Mouse (Mus musculus) embryonic facial prominence, embryonic 13.5 days (tissue): ENCODE data around the gene Slc13a1. TPM values are rescaled to one million over a fixed set of nuclear protein-coding genes. Genes with fewer than 3 reads are reported as not detected.

Experiments
- ATAC-seq: fragments of 200-750 bp; cut with Nextera tagmentation; 2 replicates; pipeline ENCODE4 v1.8.0; 2017; ENCODE audit warnings: low read depth; ENCODE audit not compliant: insufficient number of reproducible peaks, insufficient read depth, low FRiP score, low TSS enrichment
- H3K27ac ChIP-seq: fragments of 300-500 bp; sonication (generic); 2 replicates; pipeline ENCODE4 v1.5.1; 2015; ENCODE audit warnings: moderate library complexity, mild to moderate bottlenecking, inconsistent platforms
- H3K27me3 ChIP-seq: fragments of 300-500 bp; sonication (generic); 2 replicates; pipeline ENCODE4 v1.6.1; 2015; ENCODE audit warnings: mild to moderate bottlenecking, inconsistent platforms
- H3K36me3 ChIP-seq: fragments of 300-500 bp; sonication (generic); 2 replicates; pipeline ENCODE4 v1.6.1; 2015; ENCODE audit warnings: mild to moderate bottlenecking, inconsistent platforms
- H3K4me1 ChIP-seq: fragments of 300-500 bp; sonication (generic); 2 replicates; pipeline ENCODE4 v1.6.1; 2015; ENCODE audit warnings: inconsistent platforms
- H3K4me2 ChIP-seq: fragments of 300-500 bp; sonication (generic); 2 replicates; pipeline ENCODE4 v1.6.1; 2015; ENCODE audit warnings: moderate library complexity, mild to moderate bottlenecking, inconsistent platforms
- H3K4me3 ChIP-seq: fragments of 300-500 bp; sonication (generic); 2 replicates; pipeline ENCODE4 v1.5.1; 2015; ENCODE audit warnings: mild to moderate bottlenecking, inconsistent platforms
- H3K9ac ChIP-seq: fragments of 300-500 bp; sonication (generic); 2 replicates; pipeline ENCODE4 v1.6.1; 2015; ENCODE audit warnings: mild to moderate bottlenecking, inconsistent platforms
- H3K9me3 ChIP-seq: fragments of 300-500 bp; sonication (generic); 2 replicates; pipeline ENCODE4 v1.6.1; 2016; ENCODE audit warnings: inconsistent platforms
- WGBS: fragments of 180-500 bp; shearing (Covaris S2); methylation state at CpG from one replicate; pipeline ENCODE4 v1.1.7; 2015; ENCODE audit warnings: mixed read lengths; 5-methylcytosine and 5-hydroxymethylcytosine counted together
- microRNA-seq: library from miRNA; unstranded; fragments of <30 nt; microRNA quantifications from one replicate; pipeline ENCODE4, GENCODE M21; 2016
- polyA plus RNA-seq: library from polyadenylated mRNA; unstranded; fragments of >200 nt; fragmentation: Nextera tagmentation; extraction: Ambion mirVana; gene quantifications from 2 replicates; pipeline ENCODE4 v1.2.1, GENCODE M21; 2015

Slc13a1 gene
- polyA plus RNA-seq, 1 experiment from 2014 or later, result not detected

- WGBS, result 85% methylated on average over 4 of the region's 4 CpGs
- H3K9me3 ChIP-seq, result no peaks in the 10 kb centered on the region
- H3K36me3 ChIP-seq, result no peaks in the 10 kb centered on the region
- ATAC-seq, result no peak
- no peak overlapping the region for H3K27ac ChIP-seq
- no peak overlapping the region for H3K9ac ChIP-seq
- no peak overlapping the region for H3K4me2 ChIP-seq
- no peak overlapping the region for H3K4me3 ChIP-seq
- no peaks in the 10 kb centered on the region for H3K27me3 ChIP-seq
- H3K4me1 ChIP-seq, result no peaks in the 10 kb centered on the region
Observed at GRCm38 (mm10) chr6:24072804-24073203, 95.1 kb downstream of the Slc13a1 start.

GRCm38 (mm10) chr6:24059754-24060153 is 108.1 kb downstream of the Slc13a1 start:
- no peaks in the 10 kb centered on the region for H3K4me1 ChIP-seq
- H3K9ac ChIP-seq, result no peak overlapping the region
- H3K4me2 ChIP-seq, result no peak overlapping the region
- no peak overlapping the region for H3K4me3 ChIP-seq
- no peaks in the 10 kb centered on the region for H3K36me3 ChIP-seq
- no peak overlapping the region for H3K27ac ChIP-seq
- H3K9me3 ChIP-seq, result no peaks in the 10 kb centered on the region
- 68% methylated on average over 3 of the region's 3 CpGs for WGBS
- no peak for ATAC-seq
- H3K27me3 ChIP-seq, result no peaks in the 10 kb centered on the region

GRCm38 (mm10) chr6:24055086-24055485 is 112.8 kb downstream of the Slc13a1 start:
- 85% methylated on average over 4 of the region's 4 CpGs for WGBS
- H3K9ac ChIP-seq, result no peak overlapping the region
- no peak overlapping the region for H3K27ac ChIP-seq
- H3K9me3 ChIP-seq, result no peaks in the 10 kb centered on the region
- ATAC-seq, result no peak
- H3K4me3 ChIP-seq, result no peak overlapping the region
- no peaks in the 10 kb centered on the region for H3K36me3 ChIP-seq
- H3K27me3 ChIP-seq, result no peaks in the 10 kb centered on the region
- H3K4me1 ChIP-seq, result no peaks in the 10 kb centered on the region
- H3K4me2 ChIP-seq, result no peak overlapping the region

- no peak overlapping the region for H3K4me2 ChIP-seq
- WGBS, result 87% methylated on average over 9 of the region's 9 CpGs
- H3K27ac ChIP-seq, result no peak overlapping the region
- H3K9me3 ChIP-seq, result no peaks in the 10 kb centered on the region
- no peak for ATAC-seq
- no peak overlapping the region for H3K9ac ChIP-seq
- H3K4me1 ChIP-seq, result no peaks in the 10 kb centered on the region
- H3K27me3 ChIP-seq, result no peaks in the 10 kb centered on the region
- H3K36me3 ChIP-seq, result no peaks in the 10 kb centered on the region
- H3K4me3 ChIP-seq, result no peak overlapping the region
Observed at GRCm38 (mm10) chr6:24054086-24054710, 113.7 kb downstream of the Slc13a1 start.

GRCm38 (mm10) chr6:24047014-24047770 is 120.7 kb downstream of the Slc13a1 start:
- H3K27ac ChIP-seq, result no peak overlapping the region
- H3K4me2 ChIP-seq, result no peak overlapping the region
- ATAC-seq, result peak; percentile 37; the same call in 1 of the 2 replicates
- no peak overlapping the region for H3K4me3 ChIP-seq
- no peaks in the 10 kb centered on the region for H3K36me3 ChIP-seq
- no peak overlapping the region for H3K9ac ChIP-seq
- no peaks in the 10 kb centered on the region for H3K27me3 ChIP-seq
- 45% methylated on average over 7 of the region's 7 CpGs for WGBS
- H3K4me1 ChIP-seq, result no peaks in the 10 kb centered on the region
- H3K9me3 ChIP-seq, result no peaks in the 10 kb centered on the region

GRCm38 (mm10) chr6:24043496-24043895 is 124.4 kb downstream of the Slc13a1 start:
- Histone ChIP-seq H3K36me3 (no peaks in the 10 kb centered on the region), H3K4me3 (no peak overlapping the region), H3K4me2 (no peak overlapping the region), H3K4me1 (no peaks in the 10 kb centered on the region), H3K27me3 (no peaks in the 10 kb centered on the region), H3K9me3 (no peaks in the 10 kb centered on the region), H3K9ac (no peak overlapping the region), H3K27ac (no peak overlapping the region)
- ATAC-seq, result no peak

Small RNA genes lying within 50 kb of the gene (microRNA-seq; reads per million reads assigned to microRNA genes)
- gene Gm26386, result not detected

Other genes starting within 250 kb of the Slc13a1 start
- gene Tas2r118, start 198.0 kb downstream of the Slc13a1 start, polyA plus RNA-seq, result not detected in 2 replicates